Mouse (Mus musculus): ENCODE measurements around the gene Gemin6.
"Not testable (repeated sequence)": the region's sequence is repeated elsewhere in the genome, so short reads cannot be mapped to it uniquely, and the experiment has no call there.

Gene Gemin6

DNA sequence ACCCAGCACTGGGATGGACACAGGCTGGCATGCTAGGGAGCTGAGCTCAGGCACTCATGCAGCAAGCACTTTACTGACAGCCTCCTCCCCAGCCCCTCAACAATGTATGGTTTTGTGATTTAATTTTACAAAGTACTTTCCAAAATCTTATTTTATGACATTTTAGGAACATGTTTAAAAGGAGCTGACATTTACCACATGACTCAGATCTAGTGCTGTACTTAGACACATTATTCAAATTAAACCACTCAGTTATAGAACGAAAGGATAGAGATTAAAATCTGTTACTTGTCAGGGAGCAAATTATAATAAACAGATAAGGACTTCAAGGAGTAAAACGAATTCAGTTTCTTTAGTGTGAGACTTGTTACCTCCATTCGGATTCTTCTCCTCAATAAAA is 11.2 kb downstream of the Gemin6 start:
- DNase-seq = no peak

DNA sequence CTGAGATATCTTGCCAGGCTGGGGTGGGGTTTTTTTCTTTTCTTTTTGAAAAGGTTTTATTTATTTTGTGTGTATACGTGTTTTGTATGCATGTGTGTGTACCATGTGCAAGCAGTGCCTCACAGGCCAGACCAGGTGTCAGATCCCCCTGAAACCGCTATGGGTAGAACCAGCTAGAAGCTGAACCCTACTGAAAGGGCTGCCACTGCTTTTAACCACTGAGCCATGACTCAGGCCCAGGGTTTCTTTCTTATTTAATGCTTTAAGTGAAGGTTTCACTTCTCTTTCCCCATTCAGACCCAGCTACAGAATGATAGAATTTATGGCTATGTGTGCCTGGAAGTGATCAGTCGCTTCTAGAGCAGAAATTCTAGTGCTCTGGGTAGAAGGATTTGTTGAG is 12.6 kb downstream of the Gemin6 start:
- no peak for DNase-seq

DNA sequence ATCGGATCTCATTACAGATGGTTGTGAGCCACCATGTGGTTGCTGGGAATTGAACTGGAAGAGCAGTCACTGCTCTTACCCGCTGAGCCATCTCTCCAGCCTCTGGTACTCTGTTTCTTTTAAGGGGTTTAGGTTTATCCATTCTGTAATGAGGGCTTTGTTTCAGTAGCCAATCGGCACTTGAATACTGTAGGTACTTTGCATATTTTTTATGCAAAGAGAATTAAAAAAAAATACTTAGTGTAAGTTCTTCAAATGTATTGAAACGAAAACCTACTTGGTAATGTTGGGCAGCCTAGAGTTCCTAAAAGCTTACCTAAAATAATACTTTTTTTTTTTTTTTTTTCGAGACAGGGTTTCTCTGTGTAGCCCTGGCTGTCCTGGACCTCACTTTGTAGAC is 13.2 kb downstream of the Gemin6 start:
- no peak for DNase-seq

DNA sequence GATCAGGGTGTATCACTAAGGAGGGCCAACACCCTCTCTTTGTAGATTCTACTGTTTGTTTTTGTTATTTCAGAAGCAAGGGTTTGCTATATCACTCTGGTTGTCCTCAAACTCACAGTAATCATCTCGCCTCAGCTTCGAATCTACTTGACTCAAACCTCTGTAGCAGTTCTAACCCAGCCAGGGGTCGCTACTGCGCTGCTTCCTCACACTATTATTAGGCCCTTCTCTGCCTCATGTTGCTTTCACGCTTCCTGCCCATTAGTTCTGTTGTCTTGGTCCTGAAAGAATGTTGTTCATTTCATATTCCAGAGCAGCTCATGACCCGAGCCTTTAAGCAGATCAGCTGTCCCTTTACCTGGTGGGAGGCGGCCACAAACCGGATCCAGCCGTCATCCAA is 17.4 kb downstream of the Gemin6 start:
- no peak for DNase-seq

DNA sequence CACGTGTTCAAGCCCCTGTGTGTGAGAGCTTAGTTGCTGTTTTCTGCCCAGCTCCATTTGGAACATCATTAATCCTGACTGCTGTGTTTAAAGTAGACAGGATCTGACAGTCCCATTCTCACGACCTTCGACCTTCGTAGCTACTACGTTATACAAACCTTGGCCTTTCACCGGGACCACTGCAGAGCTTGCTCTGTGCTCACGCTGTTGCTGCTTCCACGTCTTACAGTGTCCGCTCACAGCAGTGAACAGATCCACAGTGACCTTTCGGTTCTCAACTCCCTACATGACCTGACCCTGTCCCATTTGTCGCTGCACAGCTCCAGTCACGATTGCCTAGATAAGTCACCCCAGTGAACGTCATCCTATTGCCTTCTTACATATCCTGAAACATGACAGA is 18.9 kb downstream of the Gemin6 start:
- no peak for DNase-seq

DNA sequence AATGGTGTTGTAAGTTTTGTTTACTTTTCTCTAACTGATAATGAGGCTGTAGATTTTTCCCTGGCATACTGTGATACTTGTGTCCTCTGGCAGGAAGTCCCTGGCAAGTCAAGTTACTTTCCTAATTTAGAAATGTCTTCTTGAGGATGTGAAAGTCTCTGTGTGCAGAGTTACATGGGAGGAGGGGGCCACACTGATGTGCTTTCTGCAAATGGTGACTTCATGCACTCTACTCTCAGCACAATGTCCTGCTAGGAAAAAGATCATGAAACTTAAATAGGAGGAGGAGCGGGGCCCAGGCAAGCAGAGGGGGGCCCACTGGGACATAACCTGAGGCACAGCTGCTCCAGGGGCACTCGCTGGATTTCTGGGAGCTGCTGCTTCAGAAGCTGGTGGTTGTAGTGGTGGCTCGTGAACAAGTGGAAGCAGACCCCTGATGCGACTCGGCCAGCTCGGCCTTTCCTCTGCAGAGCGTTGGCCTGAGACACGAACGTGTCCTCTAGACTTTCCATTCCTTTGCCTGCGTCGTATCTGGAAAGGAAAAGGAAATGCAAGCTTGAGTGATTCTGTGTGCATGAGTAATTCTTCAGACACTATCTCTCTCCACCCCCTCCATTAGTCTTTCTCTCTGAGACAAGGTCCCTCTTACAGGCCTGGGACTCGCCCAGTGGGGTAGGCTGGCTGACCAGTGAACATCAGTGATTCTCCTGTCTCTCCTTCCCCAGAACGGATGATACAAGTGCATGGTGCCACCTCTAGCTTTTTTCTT is 28.7 kb downstream of the Gemin6 start:
- DNase-seq = peak in 1 of 2 experiments; percentile 21

DNA sequence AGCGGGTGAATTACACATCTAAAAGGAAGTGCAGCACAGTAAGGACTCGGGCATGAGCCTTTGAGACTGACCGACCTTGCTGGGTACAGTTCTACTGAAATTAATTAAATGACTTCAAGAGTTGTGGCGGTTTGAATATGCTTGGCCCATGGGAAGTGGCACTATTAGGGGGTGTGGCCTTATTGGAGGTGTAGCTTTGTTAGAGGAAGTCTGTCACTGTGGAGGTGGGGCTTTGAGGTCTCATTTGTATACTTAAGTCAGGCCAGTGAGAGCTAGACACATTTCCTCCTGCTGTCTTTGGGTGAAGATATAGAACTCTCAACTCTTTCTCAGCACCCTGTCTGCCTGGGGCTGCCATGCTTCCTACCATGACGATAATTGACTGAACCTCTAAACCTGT is 30.2 kb downstream of the Gemin6 start:
- no peak for DNase-seq

DNA sequence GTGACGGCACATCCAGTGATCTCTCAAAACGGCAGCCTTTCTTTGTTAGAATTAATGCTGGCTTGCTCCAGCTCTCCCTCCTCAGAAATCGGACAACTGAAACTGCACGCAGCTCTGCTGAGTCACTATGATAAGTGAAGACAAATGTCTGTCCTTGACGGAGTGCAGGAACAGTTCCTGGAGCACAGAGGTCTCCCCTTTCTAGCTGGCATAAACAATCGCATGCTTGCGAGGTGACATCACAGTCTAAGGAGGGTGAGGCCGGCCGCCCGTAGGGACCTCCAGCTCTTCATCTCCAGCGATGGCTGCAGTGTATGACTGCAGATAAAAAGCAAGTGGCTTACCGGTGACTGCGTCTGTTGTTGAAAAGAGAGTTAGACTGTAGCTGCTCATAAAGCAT is 31.0 kb downstream of the Gemin6 start:
- peak; percentile 77 to 85 for DNase-seq

DNA sequence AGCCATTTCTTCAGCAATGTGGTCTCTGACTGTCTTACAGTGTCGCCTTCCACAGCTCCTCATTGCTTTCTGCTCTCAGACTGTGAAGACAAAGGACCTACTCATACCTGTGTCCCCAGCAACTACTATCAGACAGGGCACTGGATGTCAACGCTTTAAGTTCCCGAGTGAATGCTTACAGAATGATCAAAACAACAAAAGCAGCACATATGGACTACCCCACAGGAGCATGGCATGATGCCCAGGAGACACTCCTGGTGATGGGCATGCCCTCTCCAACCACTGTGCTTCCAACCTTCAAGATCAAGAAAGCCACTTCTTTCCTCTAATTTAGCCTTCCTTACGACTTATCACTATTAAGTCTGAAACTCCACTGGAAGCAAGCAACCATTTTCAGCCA is 42.8 kb downstream of the Gemin6 start:
- DNase-seq = no peak

DNA sequence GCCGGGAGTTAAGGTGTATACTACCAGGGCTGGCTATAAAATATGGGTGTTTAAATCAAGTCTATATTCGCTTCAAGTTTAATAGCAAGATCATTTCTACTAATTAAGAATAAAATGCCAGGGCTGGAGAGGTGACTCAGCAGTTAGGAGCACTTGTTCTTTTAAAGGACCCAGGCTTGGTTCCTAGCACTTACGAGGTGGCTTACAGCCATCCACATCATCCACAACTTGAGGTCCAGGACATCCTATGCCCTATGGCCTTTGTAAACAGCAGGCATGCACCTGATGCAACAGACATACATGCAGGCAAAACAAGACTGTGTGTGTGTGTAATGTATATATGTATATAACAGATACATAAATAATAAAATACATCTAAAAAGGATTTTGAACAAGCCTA is 43.9 kb downstream of the Gemin6 start:
- DNase-seq = no peak

DNA sequence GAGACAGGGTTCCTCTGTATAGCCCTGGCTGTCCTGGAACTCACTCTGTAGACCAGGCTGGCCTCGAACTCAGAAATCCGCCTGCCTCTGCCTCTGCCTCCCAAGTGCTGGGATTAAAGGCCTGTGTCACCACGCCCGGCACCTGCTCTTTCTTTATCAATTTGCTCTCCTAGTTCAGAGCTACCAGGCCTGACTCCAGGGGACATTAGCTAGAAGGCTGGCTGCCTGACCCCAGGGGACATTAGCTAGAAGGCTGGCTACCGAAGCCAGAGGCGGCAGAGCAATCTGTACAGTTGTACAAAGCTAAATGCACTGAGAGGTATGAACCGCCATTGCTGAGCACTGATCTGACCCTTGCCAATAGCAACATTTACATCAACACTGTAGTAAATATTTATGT is 46.4 kb downstream of the Gemin6 start:
- DNase-seq = not testable (repeated sequence)
